Mouse (Mus musculus): ENCODE results near the gene Gtpbp1.

- TF ChIP-seq CTCF (IDR thresholded peaks at IDR 0.05; ENCODE audit: low read depth, low read length) (no peak), POLR2A (IDR thresholded peaks at IDR 0.05; ENCODE audit: extremely low read depth, insufficient read depth, low read length) (no peak)
Observed at GRCm38 (mm10) chr15:79656451-79656850, 34.2 kb upstream of the Gtpbp1 start.
